Comparison of ENCODE assay signal across 7 mouse cellular contexts in the genomic region with DNA sequence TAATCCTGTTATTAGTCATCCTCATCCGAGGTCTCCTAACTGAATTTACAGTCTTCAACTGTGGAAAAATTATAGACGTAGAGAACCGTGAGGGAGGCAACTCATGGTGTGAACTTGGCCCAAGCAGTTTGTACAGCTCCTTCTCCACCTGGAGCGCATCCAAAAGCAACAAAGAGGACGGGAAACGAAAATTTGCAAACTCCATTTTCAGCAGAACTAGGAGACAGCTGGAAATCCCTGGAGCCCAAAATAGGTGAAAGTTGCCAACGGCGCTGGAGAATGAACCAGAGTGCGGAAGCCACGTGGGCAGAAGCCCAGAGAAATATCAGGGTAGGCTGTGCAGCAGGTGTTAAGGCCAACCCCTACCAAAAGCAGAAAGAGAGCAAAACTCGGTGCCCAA.
A peak's percentile ranks its signal among the peaks of the same experiment; 100 is the strongest.
DNase-seq lines count a peak whose midpoint lies in the region; ATAC-seq and TF ChIP-seq lines count a peak whose summit lies in the region.

No protein-coding gene starts in this region.

- no peaks in the 10 kb centered on the region for H3K79me2 ChIP-seq in myocyte (ENCODE audit: control insufficient read depth, insufficient read depth)

- no peaks in the 10 kb centered on the region for H3K9me3 ChIP-seq in forebrain, embryonic 10.5 days
- H3K9me3 ChIP-seq in hindbrain, embryonic 14.5 days (ENCODE audit: control insufficient read depth, low read length) = no peaks in the 10 kb centered on the region

- H3K36me3 ChIP-seq in myocyte (ENCODE audit: control insufficient read depth, insufficient read depth) = no peaks in the 10 kb centered on the region
- H3K36me3 ChIP-seq in forebrain, embryonic 10.5 days (replicated peaks) = no peaks in the 10 kb centered on the region
- H3K36me3 ChIP-seq in hindbrain, embryonic 14.5 days (replicated peaks; ENCODE audit: control insufficient read depth, insufficient read depth) = no peaks in the 10 kb centered on the region

- no peak overlapping the region for H3K4me3 ChIP-seq in myocyte
- no peak overlapping the region for H3K4me3 ChIP-seq in forebrain, embryonic 10.5 days
- H3K4me3 ChIP-seq in hindbrain, embryonic 14.5 days (replicated peaks; ENCODE audit: low read length) = no peak overlapping the region

- no peak for ATAC-seq in hindbrain, embryonic 14.5 days (ENCODE audit: low FRiP score)

- 90% methylated on average over 11 of the region's 11 CpGs for WGBS in forebrain, embryonic 10.5 days
- 75% methylated on average over 11 of the region's 11 CpGs for WGBS in hindbrain, embryonic 14.5 days

- peak overlapping the region; percentile 48 for H3K4me2 ChIP-seq in myocyte (ENCODE audit: low read depth)
- no peak overlapping the region for H3K4me2 ChIP-seq in hindbrain, embryonic 14.5 days (replicated peaks)

- peak; percentile 43 to 47 for DNase-seq in right cerebral cortex, adult 2 months (ENCODE audit: low spot score in 2 of 2)
- no peak for DNase-seq in right cerebral cortex, postnatal 14 days
- peak; percentile 21 to 64 for DNase-seq in gastrocnemius, postnatal 4 days (ENCODE audit: low spot score in 2 of 2)
- DNase-seq in kidney, postnatal 25 days = peak; percentile 79 to 85
- no peak for DNase-seq in forebrain, embryonic 10.5 days (ENCODE audit: extremely low spot score, low spot score)
- DNase-seq in hindbrain, embryonic 14.5 days (ENCODE audit: low spot score) = no peak

- no peak for TF ChIP-seq POLR2A in myocyte (IDR thresholded peaks at IDR 0.05; ENCODE audit: insufficient read length, low read depth)

- H3K27me3 ChIP-seq in myocyte (ENCODE audit: control insufficient read depth, insufficient read depth, insufficient read length) = no peaks in the 10 kb centered on the region
- peaks cover 3% of the 10 kb centered on the region; the same call in 1 of the 2 replicates for H3K27me3 ChIP-seq in forebrain, embryonic 10.5 days (ENCODE audit: poor library complexity, severe bottlenecking)
- no peaks in the 10 kb centered on the region for H3K27me3 ChIP-seq in hindbrain, embryonic 14.5 days (ENCODE audit: control insufficient read depth, insufficient read depth, low read length)

- H3K27ac ChIP-seq in forebrain, embryonic 10.5 days = no peak overlapping the region
- H3K27ac ChIP-seq in hindbrain, embryonic 14.5 days = no peak overlapping the region

- H3ac ChIP-seq in myocyte (ENCODE audit: control insufficient read depth, insufficient read length) = no peak overlapping the region

- peaks cover 5% of the 10 kb centered on the region; the same call in 1 of the 2 replicates for H3K4me1 ChIP-seq in forebrain, embryonic 10.5 days
- H3K4me1 ChIP-seq in hindbrain, embryonic 14.5 days (replicated peaks; ENCODE audit: control insufficient read depth, insufficient read depth, low read length) = no peaks in the 10 kb centered on the region

- no peak overlapping the region for H3K9ac ChIP-seq in hindbrain, embryonic 14.5 days

TF ChIP-seq in myocyte, 11 proteins besides CTCF, POLR2A, EP300 and RAD21:
- no peak for TF ChIP-seq REST (IDR thresholded peaks at IDR 0.05; ENCODE audit: insufficient read depth, insufficient read length)
- TF ChIP-seq MYOD1 (IDR thresholded peaks at IDR 0.05; ENCODE audit: control insufficient read depth in 1 of 3, insufficient read length in 2 of 3, low read depth in 2 of 3) = peak in 1 of 3 experiments; percentile 56
- TF ChIP-seq MYOG (IDR thresholded peaks at IDR 0.05; ENCODE audit: control insufficient read depth in 1 of 3, insufficient read depth in 1 of 3, insufficient read length in 2 of 3, low read depth in 2 of 3) = peak in 1 of 3 experiments; percentile 18
- TF ChIP-seq TCF12 (IDR thresholded peaks at IDR 0.05; ENCODE audit: insufficient read depth, poor library complexity, severe bottlenecking) = no peak
- TF ChIP-seq E2F4 (IDR thresholded peaks at IDR 0.05; ENCODE audit: insufficient read depth) = no peak
- no peak for TF ChIP-seq TCF3 (IDR thresholded peaks at IDR 0.05; ENCODE audit: insufficient read length, low read depth)

Comparison
In these comparisons a context has a peak if more than half of its experiments do, and no peak if none do; other contexts are left out.
1. DNase-seq: peak in right cerebral cortex, adult 2 months (2 of 2), gastrocnemius, postnatal 4 days (2 of 2) and kidney, postnatal 25 days (2 of 2); none in right cerebral cortex, postnatal 14 days (single experiment), forebrain, embryonic 10.5 days (single experiment) and hindbrain, embryonic 14.5 days (single experiment).